Mouse (Mus musculus) lung, postnatal 25 days (tissue): ENCODE measurements around the gene Selenbp1.
"Not testable (repeated sequence)": the region's sequence is repeated elsewhere in the genome, so short reads cannot be mapped to it uniquely, and the experiment has no call there.

ENCODE experiments used
- DNase-seq: peaks from one replicate; pipeline ENCODE4 v3.0.0; 2022; ENCODE audit warnings: low spot score

The Selenbp1 gene

DNA sequence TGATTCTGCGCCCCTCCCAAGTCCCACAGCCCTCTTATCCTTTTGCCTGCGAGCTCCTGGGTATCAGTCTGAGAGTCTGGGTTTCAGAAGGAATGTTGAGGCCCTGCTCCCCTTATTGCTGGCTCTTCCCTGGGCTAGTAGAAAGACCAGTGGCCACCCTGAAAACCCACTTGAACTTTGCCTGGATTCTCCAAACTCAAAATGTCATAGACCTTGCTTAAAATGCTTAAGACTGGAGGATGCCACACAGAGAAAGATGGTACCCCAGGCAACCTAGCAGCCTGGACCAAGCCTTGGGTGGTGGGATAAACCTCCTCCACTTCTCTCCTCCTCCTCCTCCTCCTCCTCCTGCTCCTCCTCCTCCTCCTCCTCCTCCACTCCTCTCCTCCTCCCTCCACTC, 748 bp downstream of the Selenbp1 start:
- DNase-seq: not testable (repeated sequence)

DNA sequence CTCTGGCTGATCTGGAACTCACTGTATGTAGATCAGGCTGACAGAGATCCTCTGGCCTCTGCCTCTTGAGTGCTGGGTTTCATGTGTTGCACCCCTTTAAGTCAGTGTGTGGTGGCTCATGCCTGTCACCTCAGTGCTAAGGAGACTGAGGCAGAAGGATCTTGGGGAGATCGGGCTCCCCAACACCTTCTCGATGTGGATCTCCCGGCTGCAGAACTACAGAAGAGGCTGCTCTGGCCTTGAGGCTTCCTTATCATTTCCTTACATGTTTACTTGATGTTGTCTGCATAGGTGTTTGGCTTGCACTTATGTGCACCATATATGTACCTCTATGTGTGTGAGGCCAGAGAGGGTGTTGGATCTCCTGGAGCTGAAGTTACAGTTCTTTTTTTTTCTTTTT, 1.7 kb downstream of the Selenbp1 start:
- DNase-seq: not testable (repeated sequence)

DNA sequence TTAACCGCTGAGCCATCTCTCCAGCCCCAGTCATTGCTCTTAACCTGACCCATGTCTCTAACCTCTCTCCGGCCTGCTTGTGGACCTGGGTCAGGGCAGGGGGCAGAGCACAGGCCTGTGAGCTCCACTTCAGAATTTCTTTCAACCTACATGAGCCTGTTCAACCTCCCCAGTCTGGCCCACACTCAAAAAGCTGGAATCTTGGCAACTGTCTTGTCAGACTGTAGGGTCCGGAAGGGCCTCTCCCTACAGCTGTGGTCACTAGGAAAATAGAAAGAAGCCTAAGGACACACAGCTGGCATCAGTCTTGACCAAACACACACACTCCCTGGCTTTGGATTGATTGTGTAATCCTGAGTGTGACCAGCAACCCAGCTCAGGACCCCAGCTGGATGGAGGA, 2.5 kb downstream of the Selenbp1 start:
- peak; percentile 77 for DNase-seq

DNA sequence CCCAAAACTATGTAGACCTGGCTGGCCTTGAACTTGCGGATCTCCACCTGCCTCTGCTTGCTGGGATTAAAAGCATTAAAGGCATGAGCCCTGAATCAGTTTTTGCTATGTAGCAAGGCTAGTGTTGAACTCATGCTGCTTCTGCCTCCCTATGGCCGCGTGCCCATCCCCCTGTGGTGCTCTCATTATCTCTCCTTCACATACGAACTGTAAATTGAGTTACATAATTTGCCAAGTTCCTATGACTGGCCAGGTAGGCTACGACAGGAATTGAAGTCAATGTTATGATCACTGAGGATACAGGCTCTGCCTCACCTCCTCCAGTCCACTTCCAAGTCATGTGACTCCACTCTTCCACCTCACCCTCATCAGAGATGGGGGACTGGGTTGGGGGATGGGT, 3.3 kb downstream of the Selenbp1 start:
- DNase-seq: not testable (repeated sequence)

DNA sequence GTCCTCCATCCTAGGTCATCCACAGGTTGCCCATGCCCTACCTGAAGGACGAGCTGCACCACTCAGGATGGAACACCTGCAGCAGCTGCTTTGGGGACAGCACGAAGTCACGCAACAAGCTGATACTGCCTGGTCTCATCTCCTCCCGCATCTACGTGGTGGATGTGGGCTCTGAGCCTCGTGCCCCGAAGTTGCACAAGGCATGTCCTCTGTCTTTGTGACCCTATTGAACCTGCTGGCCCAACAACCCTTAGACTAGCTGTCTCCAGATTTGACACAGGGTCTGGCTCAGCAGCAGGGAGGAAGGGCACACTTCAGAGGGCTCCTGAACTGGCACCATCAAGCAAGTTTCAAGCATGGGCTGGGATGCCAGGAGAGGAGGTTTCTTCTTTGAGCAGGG, 4.3 kb downstream of the Selenbp1 start:
- DNase-seq: not testable (repeated sequence)

DNA sequence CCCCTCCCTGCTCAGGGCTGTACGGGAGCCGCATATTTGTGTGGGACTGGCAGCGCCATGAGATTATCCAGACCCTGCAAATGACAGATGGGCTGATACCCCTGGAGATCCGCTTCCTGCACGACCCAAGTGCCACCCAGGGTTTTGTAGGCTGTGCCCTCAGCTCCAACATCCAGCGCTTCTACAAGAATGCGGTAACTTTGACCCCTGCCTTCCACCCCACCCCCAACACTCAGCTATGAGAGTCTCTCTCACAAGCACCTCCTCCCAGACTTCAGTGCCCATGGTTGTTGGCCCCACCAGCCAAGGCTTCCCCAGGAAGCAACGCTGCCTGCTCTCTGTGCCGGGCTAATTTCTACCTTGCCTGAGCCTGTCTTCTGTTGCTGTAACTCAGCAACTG, 7.2 kb downstream of the Selenbp1 start:
- not testable (repeated sequence) for DNase-seq

DNA sequence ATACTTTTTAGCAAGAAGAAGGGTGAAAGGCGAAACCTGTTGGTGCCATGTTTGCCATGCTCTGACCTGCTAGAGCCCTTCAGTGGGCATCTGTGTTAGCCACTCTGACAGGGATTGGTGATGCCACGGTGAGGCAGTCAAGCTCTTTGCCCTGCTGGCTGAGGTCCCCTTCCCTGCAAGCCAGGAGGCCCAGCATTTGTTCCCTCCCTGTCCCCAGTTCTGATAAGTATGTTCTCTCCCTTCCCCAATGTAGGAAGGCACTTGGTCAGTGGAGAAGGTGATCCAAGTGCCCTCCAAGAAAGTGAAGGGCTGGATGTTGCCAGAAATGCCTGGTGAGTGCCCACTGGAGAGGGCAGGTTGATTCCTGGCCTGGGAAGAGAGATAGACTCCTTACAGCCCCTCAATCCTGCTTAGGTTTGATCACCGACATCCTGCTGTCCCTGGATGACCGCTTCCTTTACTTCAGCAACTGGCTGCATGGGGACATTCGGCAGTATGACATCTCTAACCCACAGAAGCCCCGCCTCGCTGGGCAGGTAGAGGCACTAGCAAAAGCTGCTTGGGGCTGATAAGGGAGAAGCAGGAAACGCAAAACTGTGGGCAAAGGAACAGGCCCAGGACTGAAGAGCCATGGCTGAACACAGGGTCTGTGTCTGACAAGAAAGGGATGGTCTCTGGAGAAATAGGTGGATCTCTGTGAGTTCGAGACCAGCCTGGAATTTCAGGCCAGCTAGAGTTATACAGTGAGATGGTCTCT, 9.5 kb downstream of the Selenbp1 start:
- not testable (repeated sequence) for DNase-seq

DNA sequence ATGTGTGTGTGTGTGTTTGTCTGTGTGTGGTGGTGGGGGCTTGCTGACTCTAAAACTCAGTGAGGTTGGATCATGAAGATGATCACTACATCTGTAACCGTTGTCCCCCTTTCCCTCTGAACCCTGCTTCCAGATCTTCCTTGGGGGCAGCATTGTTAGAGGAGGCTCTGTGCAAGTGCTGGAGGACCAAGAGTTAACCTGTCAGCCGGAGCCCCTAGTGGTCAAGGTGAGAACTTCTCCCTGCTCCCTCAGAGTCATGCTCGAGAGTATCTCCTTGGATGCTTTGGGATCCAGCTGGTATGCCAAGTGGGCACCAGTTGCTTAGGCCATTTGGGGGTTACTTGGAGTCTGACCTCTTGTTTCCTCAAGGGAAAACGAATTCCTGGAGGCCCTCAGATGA, 10.8 kb downstream of the Selenbp1 start:
- not testable (repeated sequence) for DNase-seq

DNA sequence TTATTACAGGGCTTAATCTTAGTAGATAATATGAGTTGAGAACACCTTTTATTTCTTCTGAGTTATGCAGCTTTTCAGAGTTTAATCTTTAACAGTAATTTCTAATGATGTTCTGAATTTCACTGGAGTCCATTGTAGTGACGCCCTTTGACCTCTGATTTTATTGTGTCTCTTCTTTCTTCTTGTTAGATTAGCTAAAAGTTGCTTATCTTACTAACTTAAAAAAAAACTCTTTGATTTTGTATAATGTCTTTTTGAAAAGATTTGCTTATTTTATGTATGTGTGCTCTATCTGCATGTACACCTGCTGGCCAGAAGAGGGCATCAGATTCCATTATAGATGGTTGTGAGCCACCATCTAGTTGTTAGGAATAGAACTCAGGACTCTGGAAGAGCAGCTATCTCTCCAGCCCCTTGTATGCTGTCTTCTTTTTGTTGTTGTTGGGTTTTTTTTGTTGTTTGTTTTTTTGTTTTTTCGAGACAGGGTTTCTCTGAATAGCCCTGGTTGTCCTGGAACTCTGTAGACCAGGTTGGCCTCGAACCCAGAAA, 15.3 kb downstream of the Selenbp1 start:
- DNase-seq: peak; percentile 44

DNA sequence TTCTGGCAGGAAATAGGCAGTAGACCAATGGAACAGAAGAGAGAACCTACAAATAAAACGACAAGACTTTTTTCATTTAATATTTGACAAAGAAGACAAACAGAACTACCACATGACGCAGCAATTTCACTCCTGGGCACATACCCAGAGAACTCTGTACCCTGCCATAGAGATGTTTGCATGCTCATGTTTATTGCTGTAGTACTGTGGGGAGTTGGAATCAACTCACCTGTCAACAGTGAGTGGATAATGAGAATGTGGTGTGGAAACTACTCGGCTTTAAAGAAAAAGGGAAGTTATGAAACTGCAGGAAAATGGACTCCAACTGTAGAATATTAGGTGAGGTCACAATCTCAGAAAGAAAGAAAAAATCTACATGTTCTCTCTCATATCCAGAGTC, 16.8 kb downstream of the Selenbp1 start:
- DNase-seq: no peak

DNA sequence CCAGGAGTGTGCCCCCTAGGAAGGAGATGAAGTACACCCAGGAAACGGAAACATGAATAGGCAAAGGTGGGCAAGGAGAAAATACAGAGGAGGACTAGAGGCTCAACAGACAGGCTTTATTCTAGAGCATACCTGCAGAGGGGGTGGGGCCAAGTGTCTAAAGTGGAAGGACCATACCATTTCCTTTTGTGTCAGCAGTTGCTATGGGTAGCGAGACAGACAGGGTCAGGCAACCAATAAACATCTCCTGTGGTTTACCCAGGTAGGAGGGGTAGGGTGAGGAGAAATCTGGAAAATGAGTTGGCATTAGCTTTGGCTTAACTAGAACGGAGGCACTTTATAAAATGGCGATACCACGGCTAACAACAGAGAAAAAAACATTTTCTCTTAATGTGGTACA, 19.9 kb downstream of the Selenbp1 start:
- DNase-seq: peak; percentile 84

DNA sequence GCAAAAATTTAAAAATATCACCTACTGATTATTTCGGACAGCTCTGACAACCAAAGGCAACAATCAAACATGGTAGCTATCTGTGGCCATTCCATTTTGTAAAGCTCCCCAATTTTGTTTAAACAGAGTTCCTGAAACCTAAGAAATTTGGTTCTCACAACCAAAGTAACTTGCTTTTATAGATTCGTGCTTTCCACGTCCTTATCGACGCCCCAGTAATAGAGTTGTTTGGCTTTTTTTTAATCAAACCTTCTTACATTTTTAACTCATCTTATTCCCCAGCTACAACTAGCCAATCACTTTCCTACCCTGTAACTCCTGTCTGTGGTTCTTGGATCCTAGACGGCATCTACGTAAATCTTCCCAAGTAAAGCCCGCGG, 20.5 kb downstream of the Selenbp1 start:
- DNase-seq: no peak

DNA sequence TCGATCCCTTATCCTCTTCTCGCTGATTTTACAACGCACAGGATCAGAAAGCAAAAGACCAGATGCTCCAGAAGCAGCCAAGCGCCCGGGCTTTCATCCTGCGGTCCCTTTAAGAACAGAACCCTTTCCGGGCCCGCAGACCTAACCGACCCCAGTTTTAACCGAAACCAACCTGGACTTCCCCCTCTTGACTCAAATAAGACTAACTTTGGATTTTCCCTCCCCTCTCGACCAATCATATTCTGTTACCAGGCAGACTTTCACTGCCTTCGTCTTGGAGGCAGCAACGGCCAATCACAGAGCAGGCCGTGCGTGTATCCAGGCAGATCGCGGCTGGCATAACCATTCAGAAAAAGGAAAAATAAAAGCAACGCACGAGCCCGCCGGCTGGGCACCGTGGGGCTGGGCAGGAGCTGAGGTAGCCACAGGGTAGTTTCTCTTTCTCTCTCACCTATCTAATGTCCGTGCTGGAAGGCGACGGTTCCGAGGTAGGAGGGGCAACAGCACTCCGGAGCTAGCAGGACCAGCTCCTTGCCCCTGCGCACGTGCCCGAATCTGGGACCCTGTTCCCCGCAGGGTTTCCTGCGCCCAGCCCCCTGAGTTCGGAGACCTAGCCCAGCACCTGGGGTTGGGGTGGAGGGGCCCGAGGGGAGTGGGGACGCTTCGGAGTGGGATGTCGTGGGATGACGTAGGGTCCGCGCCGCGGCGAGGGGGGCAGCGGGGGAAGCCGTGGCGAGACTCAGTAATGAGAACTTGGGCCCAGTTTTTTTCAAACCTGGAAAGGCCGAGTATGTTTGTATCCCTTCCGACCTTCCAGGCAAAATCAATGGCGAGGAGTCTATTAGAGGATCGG, 21.1 kb downstream of the Selenbp1 start, which contains the start of gene Rfx5:
Rfx5 (plus strand) TSS at position 312 of the 853 bp plus-strand sequence.
- DNase-seq: peak; percentile 99

DNA sequence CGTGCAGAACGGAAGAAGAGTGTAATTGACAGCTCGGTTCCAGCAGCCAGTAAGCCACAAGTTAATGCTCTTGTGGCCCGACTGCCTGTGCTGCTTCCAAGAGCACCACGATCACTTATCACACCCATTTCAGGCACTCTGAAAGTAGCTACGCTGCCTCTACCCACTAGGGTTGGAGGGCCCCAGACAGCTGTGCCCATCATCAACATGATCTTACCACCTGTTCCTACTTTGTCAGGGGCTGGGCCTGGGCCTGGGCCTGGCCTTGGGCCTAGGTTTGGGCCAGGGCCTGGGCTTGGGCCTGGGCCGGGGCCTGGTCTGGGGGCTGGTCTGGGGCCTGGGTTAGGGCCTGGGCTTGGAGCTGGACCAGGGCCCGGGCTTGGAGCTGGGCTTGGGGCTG, 25.4 kb downstream of the Selenbp1 start:
- no peak for DNase-seq

DNA sequence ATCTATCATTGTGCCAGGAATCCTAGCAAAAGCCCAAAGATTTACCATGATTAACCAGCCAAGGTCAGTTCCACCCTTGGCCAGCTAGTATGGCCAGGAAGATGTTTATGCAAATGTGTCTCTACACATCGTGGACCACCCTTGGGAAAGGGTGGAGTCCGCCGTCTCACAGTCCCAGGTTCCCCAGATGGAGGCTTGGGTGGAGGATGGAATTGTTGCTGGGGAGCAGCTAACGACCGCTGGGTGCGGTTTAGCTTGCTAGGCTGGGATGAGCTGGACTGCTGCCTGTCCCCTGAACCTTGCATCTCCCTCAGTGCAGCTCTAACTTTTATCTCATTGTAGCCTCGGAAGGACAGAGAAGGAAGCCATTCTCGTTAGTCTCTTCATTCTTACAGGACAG, 27.0 kb downstream of the Selenbp1 start:
- no peak for DNase-seq

DNA sequence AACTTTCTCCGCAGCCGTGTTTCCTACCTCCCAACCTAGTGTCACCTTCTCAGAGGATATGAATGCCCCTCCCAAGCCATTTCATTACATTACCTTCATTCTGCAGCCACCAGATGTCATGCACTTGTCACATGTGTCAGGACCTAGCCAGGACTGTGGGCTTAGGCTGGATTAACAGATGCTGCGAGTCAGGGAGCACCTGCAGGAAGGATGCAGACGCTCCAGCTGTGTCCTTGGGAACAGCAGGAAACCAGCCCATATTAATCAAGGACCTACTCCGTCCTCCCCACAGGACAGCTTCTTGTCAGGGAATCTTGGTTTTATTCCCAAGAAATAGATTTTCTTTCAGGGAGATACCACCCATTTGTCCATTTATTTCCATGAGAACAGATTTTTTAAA, 27.5 kb downstream of the Selenbp1 start:
- DNase-seq: no peak

DNA sequence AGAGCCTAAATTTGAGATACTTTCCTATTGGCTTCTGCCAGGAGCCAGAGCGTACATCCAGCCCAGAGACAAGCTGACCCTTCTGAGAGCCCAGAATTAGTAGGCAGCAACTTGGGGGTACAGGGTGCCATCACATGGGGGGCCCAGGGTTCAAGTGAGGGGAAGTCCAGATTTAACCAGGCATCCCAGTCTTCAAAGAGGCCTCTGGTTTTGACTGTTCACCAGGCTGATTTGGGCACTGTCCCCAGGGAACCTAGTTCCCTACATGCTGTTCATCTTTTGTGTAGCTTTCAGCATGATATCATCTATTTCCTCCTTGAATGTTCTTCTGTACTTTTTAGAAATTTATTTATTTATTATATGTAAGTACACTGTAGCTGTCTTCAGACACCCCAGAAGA, 32.1 kb downstream of the Selenbp1 start:
- DNase-seq: no peak

DNA sequence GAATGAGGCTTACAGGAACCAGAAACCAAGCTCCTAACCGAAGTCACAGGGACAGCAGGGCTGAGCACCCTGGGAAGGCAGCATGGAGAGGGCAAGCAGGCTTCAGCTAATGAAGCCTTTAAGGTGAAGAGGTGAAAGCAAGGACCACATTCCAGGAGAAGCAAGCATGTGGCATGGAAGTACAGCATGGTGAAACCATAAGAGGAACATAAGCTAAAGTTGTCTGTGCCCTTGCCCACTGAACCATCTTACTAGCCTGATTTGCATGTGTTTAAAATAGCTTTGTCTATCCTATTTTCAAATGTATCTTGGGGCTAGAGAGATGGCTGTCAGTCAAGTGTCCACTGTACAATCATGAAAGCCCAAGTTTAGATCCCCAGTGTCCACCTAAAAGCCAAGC, 33.0 kb downstream of the Selenbp1 start:
- no peak for DNase-seq

DNA sequence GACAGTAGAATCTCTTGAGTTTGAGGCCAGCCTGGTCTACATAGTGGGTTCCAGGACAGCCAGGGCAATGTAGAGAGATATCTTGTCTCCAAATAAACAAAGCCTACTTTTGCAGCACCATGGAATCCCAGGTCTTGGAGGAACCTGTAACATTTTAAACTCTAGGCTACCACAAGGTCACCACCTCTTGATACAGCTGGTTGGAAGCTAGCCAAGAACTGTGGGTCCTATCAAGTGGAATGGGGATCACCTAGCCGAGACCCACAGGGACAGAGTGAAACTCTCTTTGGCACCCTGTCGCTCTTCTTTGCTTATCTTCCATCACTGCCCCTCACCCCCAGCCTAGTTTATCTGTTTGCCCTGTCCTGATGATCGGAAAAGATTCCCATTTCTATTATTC, 39.7 kb downstream of the Selenbp1 start:
- DNase-seq: no peak

DNA sequence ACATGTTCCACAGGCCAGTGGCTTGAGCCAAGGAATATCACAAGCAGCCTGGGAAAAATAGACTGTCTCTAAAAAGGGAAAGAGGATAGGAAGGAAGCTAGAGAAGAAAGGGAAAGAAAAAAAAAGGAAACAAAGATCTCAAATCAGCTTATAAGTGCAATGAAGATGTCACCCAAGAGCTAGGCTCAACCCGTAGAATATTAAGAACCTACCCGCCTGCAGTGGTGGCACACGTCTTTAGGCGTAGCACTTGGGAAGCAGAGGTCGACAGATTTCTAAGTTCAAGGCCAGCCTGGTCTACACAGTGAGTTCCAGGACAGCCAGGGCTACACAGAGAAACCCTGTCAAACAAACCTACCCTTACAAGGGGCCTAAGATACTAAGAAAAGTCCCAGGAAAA, 40.8 kb downstream of the Selenbp1 start:
- DNase-seq: no peak

DNA sequence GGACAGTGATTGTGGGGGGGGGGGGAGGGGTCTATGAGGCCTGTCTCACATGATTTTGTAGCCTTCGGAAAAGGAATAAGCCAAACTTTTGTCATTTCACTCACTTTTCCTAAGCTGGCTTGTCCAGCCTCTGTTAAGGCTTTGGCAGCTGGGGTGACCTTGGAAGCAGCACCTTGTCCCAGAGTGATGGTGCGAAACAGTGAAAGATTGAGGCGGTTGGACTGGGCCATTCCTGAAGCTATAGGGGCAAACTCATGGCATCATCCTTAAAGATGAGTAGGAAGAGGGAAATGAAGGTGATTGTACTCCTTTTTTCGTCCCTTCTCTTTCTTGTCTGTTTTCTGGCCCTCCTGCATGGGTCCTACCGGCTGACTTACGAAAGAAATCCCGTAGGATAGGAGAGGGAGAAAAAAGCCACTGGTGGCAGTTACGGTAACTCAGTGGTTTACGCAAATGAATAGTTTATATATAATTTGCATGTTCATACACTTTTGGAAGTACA, 41.2 kb downstream of the Selenbp1 start:
- DNase-seq: no peak

DNA sequence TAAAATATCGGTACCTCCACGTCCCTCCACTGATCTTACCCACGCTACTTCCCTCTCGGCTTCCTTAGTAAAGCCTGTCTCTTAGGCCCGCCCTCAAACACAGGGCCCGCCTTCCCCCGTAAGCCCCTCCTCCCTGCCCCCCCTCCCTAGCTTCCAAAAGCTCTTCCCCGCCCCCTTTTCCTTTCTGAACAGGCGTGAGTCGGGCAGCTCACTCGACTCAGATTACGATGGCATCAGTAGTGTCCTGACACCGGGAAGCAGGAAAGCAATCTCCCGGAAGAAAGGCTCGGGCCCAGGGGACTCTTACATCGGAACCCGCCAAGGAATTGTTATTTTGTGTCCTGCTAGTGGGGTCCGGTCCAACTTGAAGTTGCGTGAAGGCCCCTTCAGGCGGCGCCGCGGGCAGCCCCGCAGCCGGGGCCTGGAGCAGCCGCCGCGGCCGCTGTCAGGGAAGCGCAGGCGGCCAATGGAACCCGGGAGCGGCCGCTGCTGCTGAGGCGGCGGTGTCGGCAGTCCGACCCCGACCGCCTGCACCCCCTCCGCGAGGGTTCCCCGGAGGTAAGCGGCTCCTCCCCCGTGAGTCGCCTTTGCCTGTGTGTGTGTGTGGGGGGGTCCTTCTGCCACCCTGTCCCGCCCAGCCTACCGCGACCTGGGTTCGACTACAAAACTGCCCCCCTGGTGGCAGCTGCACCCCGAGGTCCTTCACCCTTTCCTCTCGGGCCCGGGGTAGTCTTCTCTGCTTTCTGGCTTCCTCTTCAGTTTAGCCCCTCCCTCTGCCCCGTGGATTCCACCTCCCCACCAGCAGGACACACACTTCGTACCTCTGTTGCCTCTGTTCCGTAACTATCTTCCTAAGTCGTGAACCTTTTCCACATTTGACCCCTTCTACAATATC, 41.9 kb downstream of the Selenbp1 start, which contains the start of gene Pi4kb:
Pi4kb (plus strand) TSS at position 204 of the 895 bp plus-strand sequence.
- peak; percentile 87 for DNase-seq
